In the genomic region with DNA sequence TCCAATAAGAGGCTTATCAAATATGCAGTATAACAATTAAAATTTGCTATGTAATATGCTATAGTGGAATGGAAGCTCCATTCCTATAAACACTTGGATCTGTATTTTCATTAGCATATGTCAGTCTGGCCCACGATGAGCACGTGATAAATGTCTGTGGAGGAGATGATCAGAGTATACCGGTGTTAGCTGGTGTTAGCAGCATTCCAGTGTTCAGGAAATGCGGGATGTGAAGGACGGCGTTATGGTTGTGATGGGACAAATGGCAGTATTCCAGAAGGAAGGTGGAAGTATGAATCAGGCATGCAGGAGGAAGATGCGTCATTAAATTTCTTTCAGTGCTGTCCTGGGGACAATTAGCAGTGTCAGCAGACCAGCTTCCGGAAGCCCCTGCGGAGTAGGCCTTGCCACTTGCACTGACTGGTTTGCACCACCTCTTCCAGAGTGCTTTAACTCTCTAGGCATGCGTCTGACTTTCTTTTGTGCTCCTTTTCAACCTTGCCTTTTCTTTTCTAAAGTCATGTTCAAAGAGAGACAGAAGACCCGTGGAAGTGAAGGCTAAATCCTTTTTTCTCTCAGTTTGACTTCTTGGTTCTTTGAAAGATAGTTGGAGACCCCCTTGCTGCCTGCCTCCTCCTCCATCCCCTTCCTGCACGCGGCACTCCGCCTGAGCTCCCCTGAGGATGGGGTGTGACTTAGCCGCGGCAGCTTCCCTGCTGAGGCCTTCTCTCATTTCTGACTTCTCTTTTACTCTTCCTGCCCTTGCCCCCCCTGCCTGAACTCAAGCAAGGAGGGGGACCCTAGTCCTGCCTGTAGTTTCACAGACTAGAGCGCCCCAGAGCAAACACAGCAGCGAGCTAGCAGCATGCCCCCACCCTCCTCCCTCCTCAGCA, we compare ENCODE assay signal across 9 mouse cellular contexts.
DNase-seq lines count a peak whose midpoint lies in the region; ATAC-seq lines count a peak whose summit lies in the region.
"Had no signal": no experiment of that assay in that cellular context is flagged by ENCODE, and none has a peak within 500 bp of the region (broad histone marks: within the 10 kb centered on the region; RNA-seq: fewer than 3 reads in every experiment).

No protein-coding gene starts in this region.

- 16% methylated on average over 18 of the region's 18 CpGs for WGBS in embryonic facial prominence, embryonic 15.5 days
- WGBS in intestine, embryonic 16.5 days, result 16% methylated on average over 18 of the region's 18 CpGs
- 18% methylated on average over 18 of the region's 18 CpGs for WGBS in midbrain, embryonic 12.5 days

- H3K9me3 ChIP-seq in embryonic facial prominence, embryonic 15.5 days (replicated peaks), result no peaks in the 10 kb centered on the region
- no peaks in the 10 kb centered on the region for H3K9me3 ChIP-seq in intestine, embryonic 16.5 days (ENCODE audit: control insufficient read depth, low read length)
- H3K9me3 ChIP-seq in midbrain, embryonic 12.5 days, result no peaks in the 10 kb centered on the region

- H3K9ac ChIP-seq in embryonic facial prominence, embryonic 15.5 days, result no peak overlapping the region
- 0 out of 2 replicates have a peak overlapping the region, but pooled peaks have one; percentile 25 for H3K9ac ChIP-seq in intestine, embryonic 16.5 days (ENCODE audit: low read depth, low read length)
- no peak overlapping the region for H3K9ac ChIP-seq in midbrain, embryonic 12.5 days (replicated peaks)

- H3K4me3 ChIP-seq in embryonic facial prominence, embryonic 15.5 days (replicated peaks), result no peak overlapping the region
- no peak overlapping the region for H3K4me3 ChIP-seq in intestine, embryonic 16.5 days (ENCODE audit: low read length)
- H3K4me3 ChIP-seq in midbrain, embryonic 12.5 days, result 0 out of 2 replicates have a peak overlapping the region, but pooled peaks have one; percentile 12
- H3K4me3 ChIP-seq: myocyte had no signal

- H3K4me1 ChIP-seq in embryonic facial prominence, embryonic 15.5 days, result peaks cover 9% of the 10 kb centered on the region
- H3K4me1 ChIP-seq in intestine, embryonic 16.5 days (ENCODE audit: control insufficient read depth, insufficient read depth, low read length), result peaks cover 8% of the 10 kb centered on the region; the same call in 1 of the 2 replicates
- H3K4me1 ChIP-seq in midbrain, embryonic 12.5 days, result peaks cover 10% of the 10 kb centered on the region

- DNase-seq in ovary, postnatal 36 days (ENCODE audit: low spot score), result peak; percentile 3
- DNase-seq in ovary, postnatal 14 days (ENCODE audit: low spot score), result no peak
- peak; percentile 27 for DNase-seq in thymus, postnatal 25 days
- DNase-seq in right cerebral cortex, postnatal 4 days, result no peak
- no peak for DNase-seq in frontal cortex, postnatal 36 days (ENCODE audit: low spot score in 2 of 2)

- 0 out of 2 replicates have a peak overlapping the region, but pooled peaks have one; percentile 8 for H3K27ac ChIP-seq in embryonic facial prominence, embryonic 15.5 days (replicated peaks)
- no peak overlapping the region for H3K27ac ChIP-seq in intestine, embryonic 16.5 days (ENCODE audit: low read length)
- H3K27ac ChIP-seq in midbrain, embryonic 12.5 days (replicated peaks), result no peak overlapping the region

- peak overlapping the region; percentile 42 for H3K4me2 ChIP-seq in embryonic facial prominence, embryonic 15.5 days (replicated peaks)
- H3K4me2 ChIP-seq in intestine, embryonic 16.5 days (ENCODE audit: low read depth, low read length), result 0 out of 2 replicates have a peak overlapping the region, but pooled peaks have one; percentile 26
- peak overlapping the region; percentile 46 for H3K4me2 ChIP-seq in midbrain, embryonic 12.5 days (replicated peaks)

- H3K27me3 ChIP-seq in embryonic facial prominence, embryonic 15.5 days, result no peaks in the 10 kb centered on the region
- H3K27me3 ChIP-seq in intestine, embryonic 16.5 days (replicated peaks; ENCODE audit: control insufficient read depth, insufficient read depth, low read length), result no peaks in the 10 kb centered on the region
- peaks cover 3% of the 10 kb centered on the region; the same call in 1 of the 2 replicates for H3K27me3 ChIP-seq in midbrain, embryonic 12.5 days

- no peaks in the 10 kb centered on the region for H3K36me3 ChIP-seq in embryonic facial prominence, embryonic 15.5 days
- H3K36me3 ChIP-seq in intestine, embryonic 16.5 days (ENCODE audit: control insufficient read depth, insufficient read depth, low read length), result no peaks in the 10 kb centered on the region
- H3K36me3 ChIP-seq in midbrain, embryonic 12.5 days, result no peaks in the 10 kb centered on the region

- no peak for ATAC-seq in embryonic facial prominence, embryonic 15.5 days (ENCODE audit: insufficient number of reproducible peaks, low FRiP score, low TSS enrichment, low read depth)
- ATAC-seq in intestine, embryonic 16.5 days, result peak; percentile 80; the same call in 1 of the 2 replicates
- ATAC-seq in midbrain, embryonic 12.5 days (ENCODE audit: low FRiP score, low read depth), result peak; percentile 80

Comparison
In these comparisons a context has a peak if more than half of its experiments do, and no peak if none do; other contexts are left out.
1. DNase-seq: peak in ovary, postnatal 36 days (single experiment) and thymus, postnatal 25 days (single experiment); none in ovary, postnatal 14 days (single experiment), right cerebral cortex, postnatal 4 days (single experiment) and frontal cortex, postnatal 36 days (0 of 2).
2. Peak in every context shown above with its lines, with median percentiles within 50 percentile points of each other: H3K4me2 ChIP-seq.